Mouse (Mus musculus): Measurements from ENCODE around the gene Eif3l. TPM values are rescaled to one million over a fixed set of nuclear protein-coding genes. Genes with fewer than 3 reads are reported as not detected.
"Not testable (repeated sequence)": the region's sequence is repeated elsewhere in the genome, so short reads cannot be mapped to it uniquely, and the experiment has no call there.

The Eif3l gene
- polyA plus RNA-seq (2016; fragmentation: Nextera tagmentation; extraction: Ambion mirVana), result 238 and 262 TPM in 2 replicates

DNA sequence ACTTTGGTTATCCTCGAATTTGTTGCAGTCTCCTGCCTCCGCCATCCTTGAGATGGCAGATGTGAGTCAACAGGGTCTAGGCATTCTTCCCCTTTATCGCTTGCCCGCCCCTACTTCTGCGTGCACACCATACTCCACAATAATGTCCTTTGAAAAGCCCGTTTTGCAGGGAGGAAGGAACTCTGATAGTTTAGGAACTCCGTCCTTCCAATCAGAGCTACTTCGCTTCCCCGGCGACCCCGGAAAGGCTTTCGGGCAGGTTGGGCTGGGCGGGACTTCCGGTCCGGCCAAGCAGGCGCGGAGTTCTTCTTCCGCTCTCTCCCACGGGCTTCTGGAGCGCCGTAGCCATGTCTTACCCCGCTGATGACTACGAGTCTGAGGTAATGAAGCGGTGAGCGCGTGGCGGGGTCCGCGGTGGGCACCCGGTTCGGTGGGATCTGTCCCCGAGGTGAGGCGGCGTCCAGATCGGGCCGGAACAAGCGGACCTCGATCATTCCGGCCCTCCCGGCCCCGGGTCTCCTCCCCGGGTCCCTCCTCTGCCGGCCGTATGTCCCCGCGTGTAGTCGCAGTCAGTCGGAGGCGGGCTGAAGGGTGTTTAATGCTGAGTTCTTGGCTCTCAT, at the start of gene Eif3l:
Gene Eif3l, plus strand, starts transcription at position 267 of the 620 bp plus-strand sequence.
- peak; percentile 91 for DNase-seq (ENCODE audit: low spot score)
- peaks cover 1% of the 10 kb centered on the region; the same call in 1 of the 2 replicates for H3K27me3 ChIP-seq (ENCODE audit: insufficient read depth, poor library complexity, severe bottlenecking)
- peak within 1 kb of the TSS; percentile 69 for H3K4me3 ChIP-seq
- WGBS, result under 1% methylated on average over 49 of the region's 49 CpGs
- H3K4me1 ChIP-seq (replicated peaks), result peaks cover 30% of the 10 kb centered on the region
- H3K36me3 ChIP-seq, result peaks cover 40% of the 10 kb centered on the region
- H3K27ac ChIP-seq, result peak within 1 kb of the TSS; percentile 87
- H3K9me3 ChIP-seq, result no peaks in the 10 kb centered on the region

DNA sequence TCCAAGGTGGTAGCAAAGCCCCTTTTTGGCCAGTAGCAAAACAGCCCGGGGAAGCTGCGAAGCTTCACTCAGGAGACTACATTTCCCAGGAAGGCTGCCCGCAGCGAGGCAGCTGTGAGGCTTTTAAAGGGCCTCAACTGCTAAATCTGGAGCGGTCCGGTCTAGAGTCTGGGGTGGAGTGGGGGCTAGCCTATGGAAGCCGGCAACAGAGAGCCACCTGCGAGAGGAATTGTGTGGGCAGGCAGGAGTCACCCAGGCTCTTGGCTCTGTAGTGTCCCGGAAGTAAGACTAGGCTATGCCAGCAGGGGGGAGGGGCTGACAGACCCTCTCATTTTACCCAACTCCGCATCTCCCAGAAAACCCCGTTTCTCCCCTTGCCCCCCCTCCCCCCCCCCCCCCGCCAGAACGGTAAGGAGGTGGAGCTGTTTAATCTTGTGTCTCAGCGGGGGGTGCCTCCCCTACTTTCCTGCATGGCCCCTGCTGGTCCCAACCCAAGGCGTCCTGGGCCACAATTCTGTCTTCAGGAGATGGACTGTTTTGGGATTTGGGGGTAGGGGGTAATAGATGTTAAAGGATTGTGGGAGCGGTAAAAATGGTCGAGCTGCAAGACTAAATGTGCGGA, 49.2 kb upstream of the Eif3l start:
- Histone ChIP-seq H3K4me1 (replicated peaks) (peaks cover 63% of the 10 kb centered on the region), H3K27ac (peak overlapping the region; percentile 37), H3K27me3 (ENCODE audit: insufficient read depth, poor library complexity, severe bottlenecking) (peaks cover 30% of the 10 kb centered on the region), H3K4me3 (peak overlapping the region; percentile 28), H3K9me3 (no peaks in the 10 kb centered on the region), H3K36me3 (no peaks in the 10 kb centered on the region)
- 8% methylated on average over 17 of the region's 18 CpGs for WGBS
- DNase-seq (ENCODE audit: low spot score), result peak; percentile 33

DNA sequence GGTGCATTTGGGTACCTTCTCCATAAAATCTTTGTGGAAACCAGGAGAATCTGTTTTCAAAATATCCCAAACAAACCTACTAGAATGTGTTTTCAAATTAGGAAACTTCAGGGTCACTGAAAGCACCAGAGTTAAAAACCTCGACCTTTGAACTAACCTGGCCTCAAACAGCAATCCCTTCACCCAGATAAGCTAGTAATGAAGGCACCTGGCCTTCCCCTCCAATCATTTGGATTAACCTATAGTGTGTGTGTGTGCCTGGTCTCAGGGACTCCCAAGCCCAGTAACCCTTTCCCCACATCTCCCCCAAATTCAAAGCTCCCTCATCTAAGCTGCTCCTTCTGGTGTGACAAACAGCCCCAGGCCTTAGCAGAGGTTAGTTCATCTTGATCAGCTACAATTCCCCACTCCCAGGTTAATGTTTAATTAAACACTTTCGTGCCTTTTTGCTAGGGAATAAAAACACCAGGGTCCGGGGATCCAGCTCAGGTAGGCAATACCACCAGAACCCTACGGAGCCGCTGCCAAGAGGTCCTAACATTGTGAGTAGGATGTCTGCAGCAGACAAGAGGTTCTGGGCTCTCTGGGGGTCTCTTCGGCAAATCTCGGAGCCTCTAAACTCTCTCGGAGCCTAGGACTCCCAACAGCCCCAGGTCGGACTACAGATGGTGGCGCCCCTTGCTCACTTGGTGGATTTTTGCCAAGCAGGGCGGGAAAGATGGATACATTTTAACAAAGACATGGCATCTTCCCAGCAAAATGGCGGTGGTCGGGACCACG, 48.3 kb upstream of the Eif3l start:
- Histone ChIP-seq H3K9me3 (no peaks in the 10 kb centered on the region), H3K27me3 (ENCODE audit: insufficient read depth, poor library complexity, severe bottlenecking) (peaks cover 30% of the 10 kb centered on the region), H3K4me3 (peak overlapping the region; percentile 74), H3K4me1 (replicated peaks) (peaks cover 72% of the 10 kb centered on the region), H3K27ac (peak overlapping the region; percentile 100), H3K36me3 (no peaks in the 10 kb centered on the region)
- 52% methylated on average over 14 of the region's 14 CpGs for WGBS
- no peak for DNase-seq (ENCODE audit: low spot score)

DNA sequence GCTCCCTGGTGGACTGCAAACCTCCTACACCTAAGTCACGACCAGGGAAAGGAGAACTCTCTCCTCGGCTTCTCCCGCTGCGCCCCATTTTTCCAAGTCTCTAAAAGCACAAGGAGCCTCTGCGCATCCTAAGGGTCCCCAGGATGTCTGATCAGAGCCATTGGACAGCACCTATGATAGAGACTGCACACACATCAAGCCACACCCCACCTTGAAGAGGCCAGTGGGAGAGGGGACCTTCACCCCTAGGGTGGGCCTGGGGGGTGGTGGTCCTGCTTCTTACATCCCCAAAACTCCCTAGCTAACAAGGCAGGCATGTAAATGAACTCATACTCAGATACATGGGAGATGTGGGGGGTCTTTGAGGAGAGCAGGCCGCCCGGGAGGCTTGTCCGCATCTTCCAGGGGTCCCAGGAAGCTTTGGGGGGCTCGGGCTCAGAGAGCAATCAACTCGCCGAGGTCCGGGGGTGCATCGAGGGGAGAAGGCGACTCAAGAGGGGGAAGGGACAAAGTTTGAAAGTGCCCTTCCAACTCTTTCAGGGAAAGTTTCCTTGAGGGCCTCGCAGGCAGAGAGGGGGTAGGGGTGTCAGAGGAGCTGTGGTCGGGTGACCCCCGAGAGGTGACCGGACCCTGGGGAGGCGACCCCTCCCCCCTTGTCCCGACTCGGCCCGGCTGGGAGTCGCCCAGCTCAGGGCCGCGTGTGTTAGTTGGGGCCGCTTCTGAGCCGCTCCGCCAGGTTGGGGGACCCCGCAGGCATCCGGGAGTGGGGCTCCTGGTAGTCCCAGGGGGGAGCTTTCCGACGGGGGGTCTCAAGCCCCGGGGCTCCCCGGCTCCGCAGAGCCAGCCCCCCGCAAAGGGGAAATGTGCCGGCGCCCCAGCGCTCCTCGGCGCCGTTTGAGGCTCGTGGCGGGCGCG, 47.4 kb upstream of the Eif3l start:
- H3K27me3 ChIP-seq (ENCODE audit: insufficient read depth, poor library complexity, severe bottlenecking), result peaks cover 30% of the 10 kb centered on the region
- DNase-seq (ENCODE audit: low spot score), result peak; percentile 49
- H3K27ac ChIP-seq, result peak overlapping the region; percentile 100
- H3K4me3 ChIP-seq, result peak overlapping the region; percentile 74
- WGBS, result 6% methylated on average over 46 of the region's 46 CpGs
- no peaks in the 10 kb centered on the region for H3K36me3 ChIP-seq
- H3K4me1 ChIP-seq (replicated peaks), result peaks cover 75% of the 10 kb centered on the region
- no peaks in the 10 kb centered on the region for H3K9me3 ChIP-seq

DNA sequence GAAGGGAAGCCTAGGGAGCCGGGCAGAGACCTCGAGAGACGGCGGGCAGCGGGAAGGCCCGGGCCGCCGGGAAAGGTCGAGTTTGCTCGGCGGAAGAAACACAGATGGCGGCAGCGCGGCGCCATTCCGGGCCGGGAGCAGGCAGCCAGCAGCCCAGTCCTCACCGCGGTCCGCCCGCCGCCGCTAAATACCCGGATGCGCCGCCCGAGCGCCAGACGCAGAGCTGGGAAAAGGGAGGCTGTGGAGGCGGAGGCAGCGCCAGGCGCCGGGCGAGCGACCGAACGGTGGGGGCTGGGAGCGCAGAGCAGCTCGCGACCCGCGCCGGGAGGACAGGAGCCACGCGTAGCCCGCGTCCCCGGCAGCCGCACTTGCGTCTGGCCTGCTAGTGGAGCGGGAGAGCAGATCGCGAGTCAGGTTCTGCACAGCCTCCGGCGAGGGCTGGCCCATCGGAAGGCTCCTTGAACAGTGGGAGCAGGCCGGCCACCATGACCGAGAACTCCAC, 46.7 kb upstream of the Eif3l start, which contains the start of gene H1f0:
Gene H1f0, plus strand, starts transcription at position 214 of the 502 bp plus-strand sequence.
- peak; percentile 96 for DNase-seq (ENCODE audit: low spot score)
- peaks cover 68% of the 10 kb centered on the region for H3K4me1 ChIP-seq (replicated peaks)
- under 1% methylated on average over 58 of the region's 58 CpGs for WGBS

DNA sequence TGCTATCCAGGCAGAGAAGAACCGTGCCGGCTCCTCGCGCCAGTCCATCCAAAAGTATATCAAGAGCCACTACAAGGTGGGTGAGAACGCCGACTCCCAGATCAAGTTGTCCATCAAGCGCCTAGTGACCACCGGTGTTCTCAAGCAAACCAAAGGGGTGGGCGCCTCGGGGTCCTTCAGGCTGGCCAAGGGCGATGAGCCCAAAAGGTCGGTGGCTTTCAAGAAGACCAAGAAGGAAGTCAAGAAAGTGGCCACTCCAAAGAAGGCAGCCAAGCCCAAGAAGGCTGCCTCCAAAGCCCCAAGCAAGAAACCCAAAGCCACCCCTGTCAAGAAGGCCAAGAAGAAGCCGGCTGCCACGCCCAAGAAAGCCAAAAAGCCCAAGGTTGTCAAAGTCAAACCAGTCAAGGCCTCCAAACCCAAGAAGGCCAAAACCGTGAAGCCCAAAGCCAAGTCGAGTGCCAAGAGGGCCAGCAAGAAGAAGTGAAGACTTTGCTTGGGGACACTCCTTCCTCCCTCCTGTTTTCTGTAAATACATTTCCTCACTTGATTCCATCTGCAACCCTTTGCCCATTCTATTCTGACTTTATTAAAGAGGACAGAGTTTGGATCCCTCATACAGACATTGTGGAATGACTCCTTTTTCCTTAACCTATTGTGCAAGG, 46.0 kb upstream of the Eif3l start:
- peaks cover 68% of the 10 kb centered on the region for H3K4me1 ChIP-seq (replicated peaks)
- peak overlapping the region; percentile 74 for H3K4me3 ChIP-seq
- DNase-seq (ENCODE audit: low spot score), result no peak
- no peaks in the 10 kb centered on the region for H3K36me3 ChIP-seq
- 36% methylated on average over 16 of the region's 16 CpGs for WGBS
- H3K27ac ChIP-seq, result peak overlapping the region; percentile 100
- peaks cover 27% of the 10 kb centered on the region for H3K27me3 ChIP-seq (ENCODE audit: insufficient read depth, poor library complexity, severe bottlenecking)
- H3K9me3 ChIP-seq, result no peaks in the 10 kb centered on the region

More for the DNA sequence above, 46.7 kb upstream of the Eif3l start, which contains the start of gene H1f0:
- H3K27ac ChIP-seq, result peak within 1 kb of the TSS; percentile 100
- H3K36me3 ChIP-seq, result no peaks in the 10 kb centered on the region
- H3K27me3 ChIP-seq (ENCODE audit: insufficient read depth, poor library complexity, severe bottlenecking), result peaks cover 30% of the 10 kb centered on the region
- no peaks in the 10 kb centered on the region for H3K9me3 ChIP-seq
- peak within 1 kb of the TSS; percentile 74 for H3K4me3 ChIP-seq

DNA sequence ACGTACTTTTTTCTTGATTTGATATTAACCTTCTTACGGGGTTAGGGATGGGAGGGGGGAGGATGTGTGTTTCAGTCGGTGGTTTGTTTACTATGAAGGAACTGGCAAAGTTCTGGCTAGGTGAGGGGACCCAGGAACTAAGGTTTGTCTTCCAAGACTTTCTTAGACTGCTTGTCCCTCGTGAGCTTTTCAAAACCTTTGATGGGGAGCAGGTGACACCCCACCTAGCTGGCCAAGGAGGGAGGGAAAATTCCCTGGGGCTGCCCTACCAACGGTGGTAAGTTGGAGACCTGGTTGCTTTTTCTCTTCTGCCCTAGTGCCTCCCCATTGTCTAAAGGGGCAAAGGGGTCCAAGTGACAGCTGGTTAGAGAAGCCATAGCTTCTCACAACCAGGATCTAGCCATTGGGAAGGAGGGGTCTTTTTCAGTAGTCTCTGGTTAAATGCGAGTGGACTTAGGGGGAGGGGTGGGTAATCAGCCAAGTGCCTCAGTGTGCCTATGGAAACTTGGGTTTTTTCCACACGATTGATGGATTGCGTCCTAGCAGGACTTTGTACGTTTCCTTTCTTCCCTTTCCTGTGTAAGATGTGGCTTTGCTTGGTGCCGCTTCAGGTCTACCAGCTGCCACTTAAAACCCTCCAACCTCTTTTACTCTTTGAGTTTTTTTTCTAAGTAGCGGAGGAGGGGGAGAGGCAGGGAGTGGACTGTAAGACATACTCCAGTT, 45.3 kb upstream of the Eif3l start:
- peak overlapping the region; percentile 74 for H3K4me3 ChIP-seq
- no peaks in the 10 kb centered on the region for H3K9me3 ChIP-seq
- peak overlapping the region; percentile 100 for H3K27ac ChIP-seq
- 13% methylated on average over 11 of the region's 11 CpGs for WGBS
- H3K36me3 ChIP-seq, result 0 out of 2 replicates have a peak, but pooled peaks cover under 1% of the 10 kb centered on the region
- peaks cover 22% of the 10 kb centered on the region for H3K27me3 ChIP-seq (ENCODE audit: insufficient read depth, poor library complexity, severe bottlenecking)
- no peak for DNase-seq (ENCODE audit: low spot score)
- H3K4me1 ChIP-seq (replicated peaks), result peaks cover 68% of the 10 kb centered on the region

DNA sequence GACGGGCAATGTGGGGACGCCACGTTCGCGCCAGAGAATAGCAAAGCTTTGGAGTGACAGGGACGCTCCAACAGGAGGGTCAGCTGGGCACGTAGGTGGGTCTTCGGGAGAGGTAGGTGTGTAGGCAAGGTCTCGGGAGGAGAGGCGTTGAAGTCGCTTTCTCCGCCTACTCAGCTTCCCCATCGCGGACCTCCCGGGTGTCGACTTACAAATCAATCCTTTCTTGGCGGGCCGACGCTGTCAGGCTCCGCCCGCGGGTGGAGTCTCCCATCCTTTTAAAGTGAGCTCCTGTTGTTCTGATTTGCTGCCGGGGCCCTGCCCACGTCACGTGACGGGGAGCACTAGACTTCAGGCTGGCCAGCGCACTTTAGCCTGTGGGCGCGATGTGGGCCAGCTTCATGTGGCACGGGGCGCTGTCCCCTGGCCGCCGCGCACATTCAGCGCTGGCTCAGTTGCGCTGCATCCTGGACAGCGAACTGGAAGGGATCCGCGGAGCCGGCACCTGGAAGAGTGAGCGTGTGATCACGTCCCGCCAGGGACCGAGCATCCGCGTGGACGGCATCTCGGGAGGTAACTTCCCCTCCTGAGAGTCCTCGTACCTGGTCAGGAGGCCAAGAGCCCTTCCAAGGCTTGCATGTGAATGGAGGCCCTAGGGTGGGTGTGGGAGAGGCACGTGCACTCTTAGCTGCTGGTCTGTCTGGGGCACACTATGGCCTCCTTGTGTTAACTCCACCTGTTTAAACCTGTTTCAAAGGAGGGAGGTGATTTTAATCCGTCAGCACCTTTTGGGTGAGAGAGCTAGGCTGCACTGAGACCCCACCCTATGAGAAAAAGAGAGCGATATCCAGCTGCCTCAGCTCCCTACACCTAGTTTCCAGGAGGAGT, 44.2 kb upstream of the Eif3l start:
- peak; percentile 92 for DNase-seq (ENCODE audit: low spot score)
- H3K4me3 ChIP-seq, result peak overlapping the region; percentile 74
- peaks cover 60% of the 10 kb centered on the region for H3K4me1 ChIP-seq (replicated peaks)
- peak overlapping the region; percentile 100 for H3K27ac ChIP-seq
- H3K9me3 ChIP-seq, result no peaks in the 10 kb centered on the region
- H3K27me3 ChIP-seq (ENCODE audit: insufficient read depth, poor library complexity, severe bottlenecking), result peaks cover 11% of the 10 kb centered on the region
- WGBS, result under 1% methylated on average over 52 of the region's 52 CpGs
- H3K36me3 ChIP-seq, result peaks cover 11% of the 10 kb centered on the region

DNA sequence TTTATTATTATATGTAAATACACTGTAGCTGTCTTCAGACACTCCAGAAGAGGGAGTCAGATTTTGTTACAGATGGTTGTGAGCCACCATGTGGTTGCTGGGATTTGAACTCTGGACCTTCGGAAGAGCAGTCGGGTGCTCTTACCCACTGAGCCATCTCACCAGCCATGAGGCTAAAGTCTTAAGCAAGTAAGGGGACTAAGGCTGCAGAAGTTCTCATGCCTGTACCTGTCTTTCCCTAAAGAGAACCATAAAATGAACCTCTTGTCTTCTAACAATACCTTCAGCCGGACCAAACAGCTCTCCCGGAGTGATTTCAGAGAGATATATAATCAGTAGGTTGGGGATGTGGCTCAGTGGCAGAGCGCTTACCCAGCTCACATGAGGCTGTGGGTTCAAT, 43.1 kb upstream of the Eif3l start:
- peaks cover 50% of the 10 kb centered on the region for H3K4me1 ChIP-seq (replicated peaks)
- not testable (repeated sequence) for DNase-seq (ENCODE audit: low spot score)
- WGBS, result 91% methylated on average over 5 of the region's 5 CpGs

DNA sequence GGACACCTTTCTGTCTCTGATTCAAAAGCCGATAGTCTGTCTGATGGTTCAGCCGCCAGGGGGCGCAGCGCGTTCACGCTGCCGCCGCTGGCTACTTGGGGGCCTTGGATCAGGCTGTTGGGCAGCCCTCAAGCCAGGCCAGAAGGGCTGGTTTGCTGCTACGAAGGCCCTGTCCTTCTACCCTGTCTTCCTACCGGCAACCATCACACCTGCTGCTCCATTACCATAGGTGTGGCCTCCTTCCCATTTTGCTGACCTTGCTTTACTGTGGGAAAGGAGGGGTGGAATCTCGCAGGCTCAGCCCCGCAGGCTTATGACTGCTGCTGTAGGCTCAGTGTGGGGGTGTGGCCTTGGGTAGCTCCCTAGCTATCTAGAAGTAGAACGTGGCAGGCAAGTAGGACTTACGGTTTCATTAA, 37.1 kb upstream of the Eif3l start:
- peak overlapping the region; percentile 45; the same call in 1 of the 2 replicates for H3K27ac ChIP-seq
- H3K4me3 ChIP-seq, result peak overlapping the region; percentile 11; the same call in 1 of the 2 replicates
- H3K4me1 ChIP-seq (replicated peaks), result peaks cover 47% of the 10 kb centered on the region
- WGBS, result 14% methylated on average over 14 of the region's 14 CpGs
- H3K36me3 ChIP-seq, result peaks cover 31% of the 10 kb centered on the region
- peaks cover 41% of the 10 kb centered on the region for H3K27me3 ChIP-seq (ENCODE audit: insufficient read depth, poor library complexity, severe bottlenecking)
- H3K9me3 ChIP-seq, result no peaks in the 10 kb centered on the region
- peak; percentile 83 for DNase-seq (ENCODE audit: low spot score)

More for the DNA sequence above, 43.1 kb upstream of the Eif3l start:
- not testable (repeated sequence) for H3K9me3 ChIP-seq; H3K27me3 ChIP-seq (ENCODE audit: insufficient read depth, poor library complexity, severe bottlenecking); H3K4me3 ChIP-seq; H3K27ac ChIP-seq
- H3K36me3 ChIP-seq, result peaks cover 22% of the 10 kb centered on the region

Measured in hindbrain, embryonic 10.5 days (tissue).